Mouse (Mus musculus) embryo, embryonic 9.5 days (tissue): ENCODE measurements at regions not wholly inside any gene's neighbourhood (a gene's known extent, or its start where the extent isn't known, plus 50 kb on each side); places are given as distances from the start of the nearest gene placed in this dataset.

ENCODE experiments used
- DNase-seq: peaks from one replicate; pipeline ENCODE4 v3.0.0-alpha.2; 2017; ENCODE audit errors: extremely low spot score

GRCm38 (mm10) chr15:93789762-93790161 is 194.1 kb upstream of the Prickle1 start:
- DNase-seq = no peak

DNA sequence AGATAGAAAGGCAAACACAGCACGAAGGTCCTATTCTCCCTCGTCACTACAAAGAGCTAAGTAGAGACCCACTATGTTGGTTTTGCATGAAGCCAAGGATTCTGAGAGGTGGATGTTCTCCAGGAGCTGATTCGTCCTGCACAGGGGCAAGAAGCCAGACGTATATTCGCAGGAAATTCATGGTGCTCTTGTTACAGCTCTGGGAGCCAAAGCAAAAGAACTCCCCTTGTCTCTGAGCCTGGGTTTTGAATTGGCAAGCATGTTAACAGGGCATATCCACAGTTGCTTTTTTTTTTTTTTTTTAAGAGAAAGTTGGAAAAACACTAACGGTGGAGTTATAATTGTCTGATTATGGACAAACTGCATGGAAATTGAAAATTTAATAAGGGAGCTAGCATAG is 191.7 kb upstream of the Prickle1 start:
- DNase-seq = no peak

DNA sequence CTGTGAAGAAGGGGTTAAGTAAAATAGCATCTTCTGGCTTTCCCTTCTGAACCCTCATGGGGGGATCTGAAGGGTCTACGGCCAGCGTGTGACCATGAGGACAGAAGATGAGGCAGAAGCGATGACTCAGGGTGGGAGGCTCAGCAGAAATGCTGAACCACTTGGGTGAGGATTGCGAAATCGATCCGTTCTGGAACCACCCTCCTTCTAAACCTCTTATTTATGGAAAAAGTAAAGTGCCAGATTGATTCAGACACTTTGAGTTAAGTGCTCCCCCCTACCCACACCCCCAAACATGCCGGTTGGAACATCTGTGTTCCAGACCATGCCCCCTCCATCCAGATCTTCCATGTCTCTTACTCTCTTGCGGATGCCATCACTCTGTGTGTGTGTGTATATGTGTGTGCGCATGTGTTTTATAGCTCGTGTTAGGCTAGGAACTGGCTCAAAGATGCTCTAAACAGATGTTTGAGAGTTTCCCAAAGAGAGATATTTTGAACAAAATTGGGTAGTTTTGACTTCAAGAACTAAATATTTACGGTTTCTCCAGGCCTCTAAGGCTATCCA is 190.2 kb upstream of the Prickle1 start:
- DNase-seq = no peak

DNA sequence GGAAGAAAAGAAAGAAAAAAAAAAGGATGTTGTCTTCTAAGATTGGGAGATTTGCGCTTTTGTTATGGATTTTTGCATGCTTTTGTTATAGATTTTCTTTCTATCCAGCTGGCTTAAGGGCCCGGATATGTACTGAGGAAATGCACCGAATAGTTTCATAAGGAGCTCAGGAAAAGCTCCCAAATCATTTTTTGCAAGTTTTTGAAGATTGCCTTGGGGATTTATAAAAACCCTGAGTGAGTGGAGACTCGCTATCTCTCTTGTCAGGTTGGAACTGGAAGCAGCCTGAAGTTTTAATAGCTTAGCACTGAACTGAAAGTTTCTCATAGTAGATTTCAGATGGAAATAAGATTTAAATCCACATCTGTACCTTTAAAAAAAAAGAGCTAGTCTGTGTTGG is 188.0 kb upstream of the Prickle1 start:
- DNase-seq = no peak

DNA sequence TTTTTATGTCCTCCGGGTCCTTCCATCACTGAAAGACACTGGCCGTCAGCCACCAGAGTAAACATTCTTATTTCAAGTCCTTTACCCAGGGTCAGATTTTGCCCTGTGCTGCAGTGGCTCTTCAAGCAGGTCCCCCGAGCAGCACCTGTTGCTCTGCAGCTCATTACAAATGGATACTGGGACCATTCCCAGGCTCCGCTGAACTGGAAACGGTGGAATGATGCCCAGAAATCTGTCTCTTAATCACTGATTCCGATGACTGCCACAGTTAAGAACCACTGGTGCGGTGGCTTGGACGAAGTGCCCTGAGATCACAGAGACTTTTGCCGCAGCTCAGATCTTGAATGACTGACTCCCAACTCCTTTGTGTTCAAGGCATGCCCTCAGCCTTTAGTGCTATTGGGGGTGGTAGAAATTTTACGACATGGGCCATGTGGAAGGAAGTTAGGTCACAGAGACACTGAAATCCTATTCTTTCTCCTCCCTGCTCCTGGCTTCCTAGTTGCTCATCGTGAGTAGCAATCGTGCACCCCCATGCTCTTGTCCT is 179.6 kb upstream of the Prickle1 start:
- no peak for DNase-seq

DNA sequence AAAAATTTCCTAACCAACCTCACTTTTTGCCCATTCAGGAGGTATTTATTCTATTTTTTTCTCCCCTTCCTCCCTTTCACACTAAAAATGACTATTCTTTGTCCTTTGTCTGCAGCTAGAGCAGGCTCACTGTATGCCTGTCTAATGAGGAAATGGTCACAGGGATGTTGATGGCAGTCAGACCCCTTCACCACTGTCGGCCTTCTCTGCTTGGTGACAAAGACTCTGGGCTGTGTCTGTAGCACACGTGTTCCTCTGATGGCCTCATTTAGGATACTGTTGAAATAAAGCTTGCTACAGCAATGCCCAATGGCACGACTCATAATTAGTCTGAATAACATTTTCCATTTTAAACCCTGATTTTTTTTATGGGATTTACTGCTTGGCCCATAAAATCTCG is 178.6 kb upstream of the Prickle1 start:
- no peak for DNase-seq

GRCm38 (mm10) chr15:93766981-93767380 is 171.3 kb upstream of the Prickle1 start:
- no peak for DNase-seq

GRCm38 (mm10) chr15:93763047-93763446 is 167.4 kb upstream of the Prickle1 start:
- no peak for DNase-seq

DNA sequence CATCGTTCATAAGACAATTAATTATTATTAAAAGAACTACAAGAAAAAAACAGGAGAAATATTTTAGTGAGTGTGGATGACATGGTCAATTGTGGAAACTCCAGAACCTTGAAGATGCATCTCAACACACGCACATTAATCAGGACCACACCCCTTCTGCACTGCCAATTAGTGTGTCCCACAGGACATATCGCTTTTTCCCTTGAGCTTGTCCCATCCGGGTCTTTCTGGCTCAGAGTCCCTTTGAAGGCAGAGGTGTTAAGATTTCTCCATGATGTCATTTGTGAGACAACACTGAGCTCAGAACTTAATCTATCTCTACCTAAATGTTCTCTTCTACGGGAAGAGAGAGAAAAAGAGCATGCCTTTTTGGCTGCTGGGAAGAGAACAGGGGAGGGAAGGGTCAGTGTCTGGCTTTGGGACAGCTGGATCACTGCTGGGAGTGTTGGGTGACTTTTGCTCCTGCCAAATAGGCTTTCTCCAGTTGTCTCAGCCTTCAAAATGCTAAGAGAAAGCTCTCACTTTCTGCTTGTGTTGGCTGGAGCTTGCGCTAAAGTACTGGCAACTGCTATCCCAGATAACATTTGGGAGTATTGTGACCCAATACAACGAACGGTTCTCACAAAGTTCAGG is 162.6 kb upstream of the Prickle1 start:
- DNase-seq = no peak

DNA sequence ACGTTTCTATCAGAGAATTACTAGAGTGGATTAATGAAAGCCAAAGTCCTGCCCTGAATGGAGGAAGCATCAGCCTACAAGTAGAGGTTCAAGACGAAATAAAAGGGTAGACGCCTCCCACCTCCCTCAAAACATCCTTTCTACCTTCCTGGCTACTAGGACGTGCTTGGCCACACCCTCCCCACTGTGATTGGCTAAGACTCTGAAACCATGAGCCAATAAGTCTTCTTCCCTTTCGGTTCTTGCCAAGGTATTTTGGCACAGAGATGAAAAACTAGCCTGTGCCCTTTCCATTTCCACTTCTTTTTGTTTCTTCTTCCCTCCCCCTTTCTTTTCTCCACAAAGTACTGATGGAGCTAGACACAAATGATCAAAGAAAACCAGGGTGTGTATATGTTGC is 160.3 kb upstream of the Prickle1 start:
- no peak for DNase-seq

DNA sequence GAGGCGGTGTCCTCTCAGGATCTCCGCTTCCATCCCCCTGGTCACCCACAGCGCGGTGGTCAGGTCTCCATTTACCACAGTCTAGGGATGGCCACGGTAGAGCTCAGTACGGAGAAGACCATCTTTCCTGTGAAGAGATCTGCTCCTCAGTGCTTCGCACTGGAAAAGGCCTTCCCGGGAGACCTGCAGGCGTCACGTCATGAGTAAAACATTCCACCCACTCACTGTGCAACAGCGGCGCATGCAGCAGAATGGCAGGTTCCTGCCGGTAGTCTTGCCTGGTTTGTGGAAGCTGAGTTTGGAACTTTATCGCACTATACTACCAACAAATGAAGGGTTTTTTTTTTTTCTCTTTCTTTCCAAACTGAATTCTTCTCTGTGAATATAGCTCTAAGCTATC is 156.1 kb upstream of the Prickle1 start:
- no peak for DNase-seq

DNA sequence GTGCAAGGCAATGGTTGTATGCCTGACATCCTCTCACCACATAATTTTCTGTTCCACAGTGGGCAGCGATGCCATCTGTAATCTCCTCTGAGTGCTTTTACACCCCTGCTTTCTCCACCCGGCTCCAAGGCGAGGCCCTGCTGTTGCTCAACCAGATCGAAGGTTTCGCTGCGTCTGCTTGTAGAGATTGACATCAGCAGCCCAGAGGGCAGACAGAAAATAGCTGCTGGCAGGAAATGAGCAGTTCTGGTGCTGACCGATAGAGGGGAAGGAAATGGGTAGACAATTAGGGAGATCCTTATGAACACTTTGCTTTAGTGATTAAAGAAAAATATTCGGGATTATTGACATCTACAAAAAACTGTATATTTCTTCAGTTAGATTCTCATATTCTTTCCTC is 155.3 kb upstream of the Prickle1 start:
- DNase-seq = no peak

DNA sequence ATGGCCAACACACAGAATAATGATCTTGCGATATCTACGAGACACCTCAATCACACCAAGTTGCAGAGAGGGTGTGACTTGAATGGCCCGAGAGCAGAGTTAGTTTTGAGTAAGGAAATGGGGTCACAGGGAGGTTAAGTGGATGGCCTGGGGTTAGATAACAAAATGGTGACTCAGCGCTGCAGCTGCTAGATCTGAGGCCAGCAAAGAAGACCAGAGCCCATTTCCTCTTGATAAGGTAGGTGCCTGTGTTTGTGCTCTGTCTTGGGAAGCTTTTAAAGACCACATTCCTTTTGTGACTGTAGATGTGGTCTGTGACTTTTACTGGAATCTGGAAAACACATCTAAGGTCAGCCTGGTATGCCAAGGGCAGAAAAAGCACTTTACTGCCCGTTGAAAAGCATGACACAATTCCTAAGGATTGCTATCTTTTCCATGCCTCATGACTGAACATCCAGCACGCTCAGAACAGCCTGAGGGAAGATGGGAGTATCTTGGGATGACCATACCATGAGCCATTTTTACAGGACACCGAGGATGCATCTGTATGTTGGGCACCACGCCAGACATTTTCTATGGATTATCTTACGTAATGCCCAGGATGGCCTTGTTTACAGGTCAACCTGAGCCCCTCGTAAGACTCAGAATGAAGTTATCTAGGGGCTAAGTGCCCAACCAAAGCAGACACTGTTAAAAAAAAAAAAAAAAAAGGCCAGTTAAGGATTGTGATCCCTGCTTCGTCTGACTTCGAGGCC is 148.7 kb upstream of the Prickle1 start:
- DNase-seq = peak; percentile 77

GRCm38 (mm10) chr15:93733731-93734510 is 138.2 kb upstream of the Prickle1 start:
- no peak for DNase-seq

DNA sequence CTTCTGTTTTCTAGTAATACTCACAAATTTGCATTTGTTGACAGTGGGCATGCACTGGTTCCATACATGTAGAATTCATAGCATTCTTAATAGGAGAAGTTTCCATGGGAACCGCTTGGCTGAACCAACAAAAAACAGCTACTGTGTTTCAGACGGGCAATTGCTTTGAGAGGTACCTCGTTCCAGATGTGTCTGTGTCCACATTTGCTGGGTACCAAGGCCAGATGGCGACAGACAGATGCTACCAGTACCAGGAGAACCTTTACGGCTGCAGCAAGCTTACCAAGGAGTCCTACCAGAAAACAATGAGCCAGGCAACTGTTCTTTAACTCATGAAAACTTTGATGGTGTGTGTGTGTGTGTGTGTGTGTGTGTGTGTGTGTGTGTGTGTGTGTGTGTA is 137.1 kb upstream of the Prickle1 start:
- DNase-seq = no peak

DNA sequence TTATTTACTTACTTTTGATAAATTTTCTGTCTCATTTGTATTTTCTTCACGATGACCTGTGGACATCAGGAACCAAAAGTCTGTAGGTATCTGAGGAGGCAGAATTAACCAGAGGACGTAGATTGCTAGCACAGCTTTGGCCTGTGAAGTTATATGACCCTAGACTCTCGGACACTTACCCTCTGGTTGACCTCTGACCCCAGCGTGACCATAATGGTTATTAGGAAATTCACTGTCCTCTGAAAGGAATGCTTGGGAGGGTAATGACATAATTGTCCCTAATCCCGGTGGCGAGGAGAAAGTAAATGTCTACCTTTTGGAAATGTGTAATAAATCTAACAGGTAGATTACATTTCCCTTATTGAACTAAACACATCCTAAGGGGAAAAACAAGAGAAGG is 135.5 kb upstream of the Prickle1 start:
- peak; percentile 63 for DNase-seq

DNA sequence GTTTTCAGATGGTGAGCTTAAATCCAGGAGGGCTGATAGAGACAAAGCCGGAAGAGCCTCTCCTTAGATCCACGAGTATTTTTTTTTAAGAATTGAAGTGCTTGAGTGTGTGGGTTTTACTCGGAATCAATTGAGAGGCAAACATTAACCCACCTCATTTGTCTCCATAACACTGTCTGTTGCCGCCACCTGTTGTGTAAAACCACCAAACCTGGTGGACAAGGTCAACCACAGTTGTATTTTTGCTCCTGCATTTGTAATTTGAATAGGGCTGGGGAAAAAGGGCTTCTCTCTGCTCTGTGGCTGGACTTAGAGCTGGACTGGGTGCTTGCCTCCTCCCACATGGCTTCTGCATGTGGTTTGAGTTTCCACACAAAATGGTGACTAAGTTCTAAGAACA is 119.8 kb upstream of the Prickle1 start:
- DNase-seq = no peak

GRCm38 (mm10) chr15:93713428-93713827 is 117.7 kb upstream of the Prickle1 start:
- no peak for DNase-seq

DNA sequence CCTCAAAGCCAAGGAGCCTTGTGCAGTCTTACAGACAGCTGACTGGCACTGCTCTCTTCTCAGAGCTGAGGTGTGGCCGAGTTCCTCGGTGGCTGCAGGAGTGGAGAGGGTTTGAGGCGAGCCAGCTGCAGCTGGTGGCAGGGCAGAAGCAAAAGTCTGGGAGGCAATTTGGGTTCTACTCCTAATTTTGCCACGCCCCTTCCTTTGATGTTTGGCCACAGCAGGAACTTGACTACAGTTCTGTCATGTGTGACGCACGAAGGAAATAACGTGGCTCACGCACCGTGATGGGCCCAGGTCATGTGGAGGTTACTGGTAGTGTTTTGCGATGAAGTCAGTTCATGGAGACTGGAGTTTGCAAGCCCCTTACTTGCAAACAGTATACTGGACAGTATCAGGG is 116.9 kb upstream of the Prickle1 start:
- DNase-seq = no peak

GRCm38 (mm10) chr15:93711150-93711784 is 115.6 kb upstream of the Prickle1 start:
- no peak for DNase-seq

DNA sequence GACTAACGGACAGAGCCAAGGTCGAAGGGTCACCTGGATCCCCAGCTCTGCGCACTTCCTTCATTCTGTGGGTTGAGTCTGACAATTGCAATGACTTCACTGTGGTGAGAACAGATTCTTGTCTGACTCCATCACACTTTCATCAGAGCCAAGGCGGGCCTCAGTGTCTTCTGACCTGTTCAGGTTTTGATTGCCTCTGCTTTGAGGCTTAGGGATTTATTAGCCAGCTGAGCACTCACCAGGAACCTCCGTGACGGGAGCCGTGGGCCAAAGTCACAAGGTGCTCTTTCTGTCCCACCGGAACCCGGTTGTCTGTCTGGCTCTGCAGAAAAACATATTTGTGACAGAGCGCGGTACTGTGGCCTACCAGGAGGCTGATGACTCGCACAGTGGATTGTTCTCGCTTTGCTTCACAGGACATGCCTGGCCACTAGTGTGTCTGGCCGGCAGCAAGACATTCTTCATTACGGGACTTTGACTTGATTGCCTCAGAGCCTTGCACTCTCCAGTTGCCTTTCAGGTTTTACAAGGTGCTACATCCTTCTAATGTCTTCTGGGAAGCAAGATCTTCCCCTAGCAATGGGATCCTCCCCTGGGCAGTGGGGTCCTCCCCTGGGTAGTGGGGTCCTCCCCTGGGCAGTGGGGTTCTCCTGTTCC is 114.9 kb upstream of the Prickle1 start:
- no peak for DNase-seq
